Mouse (Mus musculus) cerebellum, adult 11 months (tissue): Measurements from ENCODE around the gene Safb2.
"Not testable (repeated sequence)": the region's sequence is repeated elsewhere in the genome, so short reads cannot be mapped to it uniquely, and the experiment has no call there.

Experiments used
- DNase-seq: peaks from one replicate; pipeline ENCODE4 v3.0.0; 2022

Safb2 gene

GRCm38 (mm10) chr17:56584257-56585130 is at the start of gene Safb2, which contains the start of gene Safb:
TSS of gene Safb2 (minus strand) at chr17:56584585.
TSS of gene Safb (plus strand) at chr17:56584825.
- peak; percentile 100 for DNase-seq

- DNase-seq, result no peak
These were observed 49.6 kb upstream of the Safb2 start for GRCm38 (mm10) chr17:56634023-56634422.

GRCm38 (mm10) chr17:56631807-56632206 is 47.4 kb upstream of the Safb2 start:
- DNase-seq, result no peak

GRCm38 (mm10) chr17:56629800-56630781 is 45.7 kb upstream of the Safb2 start:
- DNase-seq, result not testable (repeated sequence)

DNA sequence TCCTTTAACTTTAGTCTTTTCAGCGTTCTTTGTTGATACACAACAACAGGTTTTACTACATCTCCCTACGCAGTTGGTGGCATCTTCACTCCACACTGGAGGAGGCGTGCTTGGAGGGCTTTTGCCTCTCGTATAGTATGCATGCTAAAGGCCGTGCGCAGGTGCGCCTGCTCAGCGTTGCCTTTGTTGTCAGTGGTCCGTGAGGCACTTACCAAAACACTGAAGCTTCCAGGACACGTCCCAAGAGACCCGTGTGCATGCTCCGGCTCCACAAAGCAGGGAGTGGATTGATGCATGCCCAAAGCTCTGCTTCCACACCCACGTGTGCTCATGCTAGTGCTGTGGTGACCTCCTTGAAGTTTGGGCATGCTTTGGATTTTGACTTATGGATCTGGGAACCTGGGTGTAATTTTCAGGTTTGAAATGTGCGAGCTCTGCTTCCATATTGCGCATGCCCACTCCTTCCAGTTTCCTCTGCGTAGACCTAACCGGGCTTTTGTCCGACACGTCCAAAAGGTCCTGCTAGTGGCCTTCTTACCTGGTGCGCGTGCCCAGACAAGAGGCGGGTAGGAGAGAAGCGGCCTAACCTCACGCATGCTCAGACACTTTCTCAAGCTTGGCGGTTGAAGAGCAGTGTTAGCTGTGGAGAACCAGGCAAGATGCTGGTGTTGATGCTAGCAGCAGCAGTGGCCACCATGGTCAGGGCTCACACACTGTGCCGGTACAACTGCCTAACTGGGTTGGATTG is 43.3 kb upstream of the Safb2 start, which contains the start of gene Catsperd:
Catsperd (plus strand) TSS at position 614 of the 748 bp plus-strand sequence.
- no peak for DNase-seq

DNA sequence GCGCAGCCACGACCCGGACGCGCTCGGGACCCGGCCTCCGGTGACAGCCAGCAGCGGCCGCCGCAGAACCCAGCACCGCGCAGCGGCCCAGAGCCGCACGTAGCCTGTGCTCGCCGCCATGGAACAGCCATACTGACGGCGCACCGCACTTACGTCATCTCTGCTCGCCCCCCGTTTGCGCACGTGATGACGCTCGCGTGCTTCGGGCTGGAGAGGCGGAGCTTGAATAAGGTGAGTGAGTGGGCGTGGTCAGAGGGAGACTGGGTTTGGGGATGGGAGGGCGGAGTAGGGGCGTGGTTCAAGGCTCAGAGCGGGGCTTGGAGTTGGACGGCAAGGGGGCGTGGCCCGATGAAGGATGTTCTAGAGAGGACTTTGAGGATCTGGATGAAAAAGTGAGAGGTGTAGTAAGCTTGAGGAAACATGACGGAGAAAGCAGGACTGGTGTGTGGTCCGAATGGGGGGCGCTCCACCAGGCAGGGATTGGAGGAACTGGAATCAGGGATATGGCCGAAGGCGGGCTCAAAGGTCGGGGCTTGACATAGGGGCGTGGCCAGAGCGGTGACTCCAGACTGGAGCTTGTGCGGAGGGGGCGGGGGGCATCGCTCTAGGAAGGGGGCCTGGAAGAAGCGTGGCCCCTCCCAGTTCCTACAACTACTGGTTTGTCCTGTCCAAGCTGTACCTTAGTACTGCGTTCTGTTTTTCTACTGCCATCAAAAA is 42.5 kb upstream of the Safb2 start, which contains the start of gene Lonp1:
Lonp1 (minus strand) TSS at position 134 of the 717 bp plus-strand sequence.
- peak; percentile 97 for DNase-seq

- no peak for DNase-seq
These were observed 41.9 kb upstream of the Safb2 start for GRCm38 (mm10) chr17:56626260-56626659.

GRCm38 (mm10) chr17:56625495-56625894 is 41.1 kb upstream of the Safb2 start:
- no peak for DNase-seq

DNA sequence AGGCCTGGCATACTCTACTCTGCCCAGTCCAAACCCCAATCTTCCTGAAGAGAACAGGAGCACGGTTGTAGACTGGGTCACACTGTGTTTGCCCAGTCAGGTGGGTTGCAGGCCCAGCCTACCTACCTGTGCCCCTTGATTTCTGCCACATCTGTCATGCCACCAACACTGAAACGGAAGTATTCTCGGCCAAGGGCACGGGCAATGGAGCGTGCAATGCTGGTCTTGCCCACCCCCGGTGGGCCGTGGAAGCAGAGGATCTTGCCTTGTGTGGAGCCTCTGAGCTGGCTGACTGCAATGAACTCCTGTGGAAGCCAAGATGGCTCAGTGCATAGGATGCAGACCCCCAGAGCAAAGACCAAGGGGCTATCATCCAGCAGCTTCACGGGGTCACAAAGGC is 33.2 kb upstream of the Safb2 start:
- DNase-seq, result no peak

- DNase-seq, result peak; percentile 2
These were observed 32.3 kb upstream of the Safb2 start for GRCm38 (mm10) chr17:56616725-56617124.

GRCm38 (mm10) chr17:56615792-56616191 is 31.4 kb upstream of the Safb2 start:
- no peak for DNase-seq

DNA sequence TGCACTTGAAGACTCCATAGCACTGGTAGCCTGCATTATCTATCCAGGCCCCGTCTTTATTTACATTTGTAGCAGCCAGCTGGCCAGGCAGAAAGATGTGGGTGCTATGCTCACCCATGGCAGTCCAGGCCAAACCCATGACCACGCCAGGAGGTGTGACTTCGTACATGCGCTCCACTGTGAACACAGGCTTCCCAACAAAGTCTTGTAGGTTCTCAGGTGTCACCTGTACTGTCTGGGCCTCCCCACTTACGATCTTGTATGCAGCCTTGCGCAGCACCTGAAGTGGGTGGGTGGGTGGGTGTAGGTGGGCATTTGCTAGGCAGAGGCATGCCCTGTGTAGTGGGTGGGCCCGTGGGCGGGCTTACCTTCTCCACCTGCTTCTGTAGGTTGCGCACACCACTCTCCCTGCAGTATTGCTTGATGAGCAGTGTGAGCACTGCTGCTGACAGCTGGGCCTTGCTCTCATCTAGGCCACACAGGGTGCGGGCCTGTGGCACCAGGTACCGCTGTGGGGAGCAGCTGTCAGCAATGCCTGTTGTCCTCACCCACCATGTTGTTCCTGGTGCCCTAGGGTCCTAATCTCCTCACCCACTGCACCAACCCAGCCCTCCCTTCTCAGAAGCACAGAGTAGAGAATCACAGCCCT is 30.9 kb upstream of the Safb2 start:
- no peak for DNase-seq

GRCm38 (mm10) chr17:56614391-56615135 is 30.2 kb upstream of the Safb2 start:
- no peak for DNase-seq

DNA sequence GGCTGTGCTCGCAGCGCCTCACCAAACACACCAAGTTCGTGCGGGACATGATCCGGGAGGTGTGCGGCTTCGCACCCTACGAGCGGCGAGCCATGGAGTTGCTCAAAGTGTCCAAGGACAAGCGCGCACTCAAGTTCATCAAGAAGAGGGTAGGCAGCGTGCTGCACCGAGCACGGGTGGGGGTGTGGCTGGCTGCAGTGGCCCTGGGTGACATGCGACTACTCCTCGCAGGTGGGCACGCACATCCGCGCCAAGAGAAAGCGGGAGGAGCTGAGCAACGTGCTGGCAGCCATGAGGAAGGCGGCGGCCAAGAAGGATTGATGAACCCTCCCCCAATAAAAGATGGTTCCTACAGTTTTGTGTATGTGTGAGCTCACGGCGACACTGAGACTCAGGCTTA is 29.5 kb upstream of the Safb2 start:
- DNase-seq, result not testable (repeated sequence)

DNA sequence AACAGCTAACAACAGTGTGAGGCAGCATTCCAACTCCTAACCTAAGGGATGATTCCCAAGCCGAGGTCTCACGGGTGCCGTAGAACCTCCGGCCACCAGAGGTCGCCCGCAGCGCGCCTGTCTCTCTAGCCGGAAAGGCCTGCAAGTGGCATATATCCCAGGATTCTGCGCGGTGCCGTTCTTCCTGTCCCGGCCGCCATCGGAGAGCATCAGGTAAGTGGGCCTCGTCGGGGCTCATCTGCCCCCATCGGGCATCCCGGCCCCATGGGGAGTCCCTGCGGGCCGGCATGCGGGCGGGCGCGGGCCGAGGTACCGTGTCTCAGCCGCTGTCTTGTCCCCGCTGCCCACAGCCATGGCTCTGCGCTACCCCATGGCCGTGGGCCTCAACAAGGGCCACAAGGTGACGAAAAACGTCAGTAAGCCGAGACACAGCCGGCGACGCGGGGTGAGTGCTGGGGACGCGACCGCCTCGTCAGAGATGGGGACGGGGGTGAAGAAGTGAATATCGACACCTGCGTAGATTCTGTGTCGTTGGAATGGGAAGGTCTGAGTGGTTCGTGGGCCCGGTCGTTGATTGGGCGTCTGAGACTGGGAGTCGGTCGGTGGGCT is 29.0 kb upstream of the Safb2 start, which contains the start of gene Rpl36:
Rpl36 (plus strand) TSS at position 181 of the 609 bp plus-strand sequence.
- DNase-seq, result peak; percentile 95

GRCm38 (mm10) chr17:56612565-56612939 is 28.2 kb upstream of the Safb2 start:
- DNase-seq, result not testable (repeated sequence)

DNA sequence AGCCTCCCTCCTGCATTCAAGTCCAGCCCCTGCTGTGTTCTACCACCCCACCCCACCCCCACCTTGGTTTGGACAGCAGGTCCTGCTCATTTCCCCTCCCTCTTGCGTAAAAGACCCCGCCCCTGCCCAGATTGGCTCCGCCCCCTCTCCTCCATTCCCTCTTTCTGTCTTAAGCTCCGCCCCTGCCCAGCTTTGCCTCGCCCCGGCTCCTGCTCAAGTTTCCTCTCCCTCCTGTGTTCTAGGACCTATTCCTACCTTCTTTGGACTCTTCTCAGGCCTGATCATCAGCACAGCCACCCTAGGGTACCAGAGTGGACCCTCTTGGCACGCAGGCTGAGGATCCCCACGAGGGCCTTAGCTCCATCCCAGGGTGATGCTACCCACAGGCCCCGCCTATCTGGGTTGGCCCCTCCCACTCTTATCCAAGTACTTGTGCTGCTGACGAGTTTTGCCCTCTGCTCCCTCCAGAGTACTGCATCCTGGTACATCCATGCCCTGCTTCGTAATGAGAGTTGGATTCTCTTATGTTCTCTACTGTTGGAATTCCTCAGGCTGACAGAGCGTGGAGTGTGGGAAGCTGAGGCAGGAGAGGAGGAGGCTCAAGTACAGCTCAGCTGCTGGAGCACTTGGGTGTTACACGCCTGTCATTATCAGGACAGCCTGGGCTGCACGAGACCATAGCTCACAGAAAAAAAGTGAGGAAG is 27.6 kb upstream of the Safb2 start:
- DNase-seq, result peak; percentile 59

DNA sequence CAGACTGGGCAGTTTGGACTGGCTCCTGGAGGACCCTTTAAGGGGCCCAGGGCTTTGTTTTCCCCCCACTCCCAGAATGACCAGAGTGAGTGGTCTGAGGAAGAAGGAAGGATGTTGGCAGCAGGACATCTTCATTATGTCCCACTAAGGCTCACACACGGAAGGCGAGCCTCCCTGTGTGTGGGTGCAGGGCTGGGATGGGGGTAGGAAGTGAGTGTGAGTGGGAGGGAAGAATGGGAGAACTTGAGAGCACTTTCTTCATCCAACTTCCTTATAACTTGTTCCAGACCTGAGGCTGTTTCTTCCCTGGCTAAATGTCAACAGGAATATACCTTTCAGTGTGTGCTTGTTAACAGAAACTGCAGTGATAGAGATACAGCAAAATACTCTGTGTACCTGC is 26.9 kb upstream of the Safb2 start:
- DNase-seq, result no peak
